Mouse (Mus musculus) midbrain, embryonic 14.5 days (tissue): ENCODE data around the gene D030056L22Rik. TPM values are rescaled to one million over a fixed set of nuclear protein-coding genes. Genes with fewer than 3 reads are reported as not detected.

Source experiments
- ATAC-seq: fragments of 200-750 bp; cut with Nextera tagmentation; 2 replicates; pipeline ENCODE4 v1.8.0; 2017; ENCODE audit warnings: moderate number of reproducible peaks, moderate library complexity; ENCODE audit not compliant: low FRiP score, low TSS enrichment
- DNase-seq: peaks from one replicate; pipeline ENCODE4 v3.0.0-alpha.2; 2015
- H3K27ac ChIP-seq: fragments of 300-500 bp; sonication (generic); replicated peaks from 2 replicates; pipeline ENCODE4 v1.5.1; 2014; ENCODE audit warnings: mild to moderate bottlenecking, low read depth, low read length, moderate library complexity
- H3K27me3 ChIP-seq: fragments of 300-500 bp; sonication (generic); 2 replicates; pipeline ENCODE4 v1.6.1; 2014; ENCODE audit warnings: low read length, control low read depth, mixed read lengths; ENCODE audit not compliant: control insufficient read depth, insufficient read depth
- H3K36me3 ChIP-seq: fragments of 300-500 bp; sonication (generic); 2 replicates; pipeline ENCODE4 v1.6.1; 2014; ENCODE audit warnings: low read length, control low read depth; ENCODE audit not compliant: control insufficient read depth, insufficient read depth
- H3K4me1 ChIP-seq: fragments of 300-500 bp; sonication (generic); 2 replicates; pipeline ENCODE4 v1.6.1; 2014; ENCODE audit warnings: mild to moderate bottlenecking, antibody characterized with exemption, low read length, control low read depth; ENCODE audit not compliant: control insufficient read depth, insufficient read depth
- H3K4me2 ChIP-seq: fragments of 300-500 bp; sonication (generic); 2 replicates; pipeline ENCODE4 v1.6.1; 2014; ENCODE audit warnings: mild to moderate bottlenecking, low read length, moderate library complexity
- H3K4me3 ChIP-seq: fragments of 300-500 bp; sonication (generic); replicated peaks from 2 replicates; pipeline ENCODE4 v1.5.1; 2014; ENCODE audit warnings: low read depth, low read length
- H3K9ac ChIP-seq: fragments of 300-500 bp; sonication (generic); replicated peaks from 2 replicates; pipeline ENCODE4 v1.6.1; 2014; ENCODE audit warnings: mild to moderate bottlenecking, low read length, moderate library complexity
- H3K9me3 ChIP-seq: fragments of 300-500 bp; sonication (generic); 2 replicates; pipeline ENCODE4 v1.6.1; 2016; ENCODE audit warnings: low read length, control low read depth, mixed read lengths; ENCODE audit not compliant: control insufficient read depth
- WGBS: fragments of 180-500 bp; shearing (Covaris S2); extraction: QIAGEN DNeasy Blood & Tissue Kit; methylation state at CpG from one replicate; pipeline ENCODE4 v1.1.7; 2014; 5-methylcytosine and 5-hydroxymethylcytosine counted together
- polyA plus RNA-seq: library from polyadenylated mRNA; unstranded; fragments of >200 nt; fragmentation: Nextera tagmentation; extraction: Ambion mirVana; gene quantifications from 2 replicates; pipeline ENCODE4 v1.2.1, GENCODE M21; 2014

D030056L22Rik gene
- polyA plus RNA-seq = 66.5 and 68.7 TPM in 2 replicates

GRCm38 (mm10) chr19:18712866-18713300 lies at the start of gene D030056L22Rik:
Gene D030056L22Rik (plus strand): TSS chr19:18713193.
- H3K27me3 ChIP-seq = no peaks in the 10 kb centered on the region
- ATAC-seq (peak; percentile 99), DNase-seq (peak; percentile 99)
- H3K36me3 ChIP-seq = no peaks in the 10 kb centered on the region
- H3K4me2 ChIP-seq = peak within 1 kb of the TSS; percentile 90
- peaks cover 14% of the 10 kb centered on the region for H3K4me1 ChIP-seq
- under 1% methylated on average over 49 of the region's 49 CpGs for WGBS
- peak within 1 kb of the TSS; percentile 80 for H3K4me3 ChIP-seq
- peak within 1 kb of the TSS; percentile 94 for H3K27ac ChIP-seq
- peak within 1 kb of the TSS; percentile 76 for H3K9ac ChIP-seq
- H3K9me3 ChIP-seq = no peaks in the 10 kb centered on the region

GRCm38 (mm10) chr19:18663904-18664303 lies 49.1 kb upstream of the D030056L22Rik start:
- no peaks in the 10 kb centered on the region for H3K9me3 ChIP-seq
- no peak for ATAC-seq
- no peak overlapping the region for H3K4me2 ChIP-seq
- no peak overlapping the region for H3K27ac ChIP-seq
- no peak overlapping the region for H3K4me3 ChIP-seq
- no peak for DNase-seq
- WGBS = 69% methylated on average over 2 of the region's 2 CpGs
- H3K4me1 ChIP-seq = no peaks in the 10 kb centered on the region
- H3K27me3 ChIP-seq = no peaks in the 10 kb centered on the region
- H3K9ac ChIP-seq = no peak overlapping the region
- no peaks in the 10 kb centered on the region for H3K36me3 ChIP-seq

GRCm38 (mm10) chr19:18666966-18667365 lies 46.0 kb upstream of the D030056L22Rik start:
- Histone ChIP-seq H3K9ac (no peak overlapping the region), H3K27me3 (no peaks in the 10 kb centered on the region), H3K27ac (no peak overlapping the region), H3K9me3 (no peaks in the 10 kb centered on the region), H3K4me2 (no peak overlapping the region), H3K4me3 (no peak overlapping the region), H3K36me3 (no peaks in the 10 kb centered on the region), H3K4me1 (peaks cover 3% of the 10 kb centered on the region)
- no peak for DNase-seq
- ATAC-seq = no peak
- WGBS = 75% methylated on average over 7 of the region's 7 CpGs

- no peak for ATAC-seq
- H3K4me3 ChIP-seq = no peak overlapping the region
- no peak overlapping the region for H3K9ac ChIP-seq
- 48% methylated on average over 7 of the region's 7 CpGs for WGBS
- H3K9me3 ChIP-seq = no peaks in the 10 kb centered on the region
- DNase-seq = no peak
- H3K36me3 ChIP-seq = no peaks in the 10 kb centered on the region
- H3K27ac ChIP-seq = no peak overlapping the region
- no peaks in the 10 kb centered on the region for H3K27me3 ChIP-seq
- no peak overlapping the region for H3K4me2 ChIP-seq
- H3K4me1 ChIP-seq = peaks cover 20% of the 10 kb centered on the region
These were observed 43.4 kb upstream of the D030056L22Rik start for GRCm38 (mm10) chr19:18669551-18669950.

- under 1% methylated on average over 42 of the region's 58 CpGs for WGBS
- H3K4me2 ChIP-seq = peak within 1 kb of the TSS; percentile 80
- ATAC-seq = peak; percentile 99
These were observed 42.4 kb upstream of the D030056L22Rik start, which contains the start of gene Carnmt1 for GRCm38 (mm10) chr19:18670608-18671007. Gene Carnmt1 (plus strand): TSS chr19:18670764.

GRCm38 (mm10) chr19:18671056-18671741 lies 41.8 kb upstream of the D030056L22Rik start:
- no peaks in the 10 kb centered on the region for H3K9me3 ChIP-seq
- no peaks in the 10 kb centered on the region for H3K27me3 ChIP-seq
- H3K9ac ChIP-seq = peak overlapping the region; percentile 77
- H3K4me3 ChIP-seq = peak overlapping the region; percentile 79
- peak; percentile 65 for ATAC-seq
- peaks cover 20% of the 10 kb centered on the region for H3K4me1 ChIP-seq
- H3K27ac ChIP-seq = peak overlapping the region; percentile 77
- H3K4me2 ChIP-seq = peak overlapping the region; percentile 80
- DNase-seq = peak; percentile 73
- under 1% methylated on average over 55 of the region's 64 CpGs for WGBS
- H3K36me3 ChIP-seq = no peaks in the 10 kb centered on the region

More at GRCm38 (mm10) chr19:18670608-18671007, 42.4 kb upstream of the D030056L22Rik start, which contains the start of gene Carnmt1:
- Histone ChIP-seq H3K27me3 (no peaks in the 10 kb centered on the region), H3K9ac (peak within 1 kb of the TSS; percentile 77), H3K4me1 (peaks cover 20% of the 10 kb centered on the region), H3K9me3 (no peaks in the 10 kb centered on the region), H3K4me3 (peak within 1 kb of the TSS; percentile 79), H3K36me3 (no peaks in the 10 kb centered on the region), H3K27ac (peak within 1 kb of the TSS; percentile 77)
- DNase-seq = peak; percentile 99

GRCm38 (mm10) chr19:18672498-18672897 lies 40.5 kb upstream of the D030056L22Rik start:
- H3K4me2 ChIP-seq = peak overlapping the region; percentile 80
- H3K27me3 ChIP-seq = no peaks in the 10 kb centered on the region
- H3K4me1 ChIP-seq = peaks cover 20% of the 10 kb centered on the region
- no peak overlapping the region for H3K9ac ChIP-seq
- H3K9me3 ChIP-seq = no peaks in the 10 kb centered on the region
- 65% methylated on average over 3 of the region's 3 CpGs for WGBS
- ATAC-seq (no peak), DNase-seq (peak; percentile 18)
- peak overlapping the region; percentile 79 for H3K4me3 ChIP-seq
- no peaks in the 10 kb centered on the region for H3K36me3 ChIP-seq
- no peak overlapping the region for H3K27ac ChIP-seq

- Histone ChIP-seq H3K9me3 (no peaks in the 10 kb centered on the region), H3K27ac (no peak overlapping the region), H3K36me3 (no peaks in the 10 kb centered on the region), H3K4me2 (peak overlapping the region; percentile 80), H3K27me3 (no peaks in the 10 kb centered on the region), H3K9ac (no peak overlapping the region; the same call in 1 of the 2 replicates), H3K4me3 (0 out of 2 replicates have a peak overlapping the region, but pooled peaks have one; percentile 5), H3K4me1 (peaks cover 20% of the 10 kb centered on the region)
- WGBS = 8% methylated on average over 4 of the region's 4 CpGs
- DNase-seq (no peak), ATAC-seq (no peak)
These were observed 39.9 kb upstream of the D030056L22Rik start for GRCm38 (mm10) chr19:18673116-18673515.

GRCm38 (mm10) chr19:18682142-18682541 lies 30.9 kb upstream of the D030056L22Rik start:
- Histone ChIP-seq H3K27me3 (no peaks in the 10 kb centered on the region), H3K4me2 (no peak overlapping the region), H3K4me1 (no peaks in the 10 kb centered on the region), H3K9me3 (no peaks in the 10 kb centered on the region), H3K27ac (no peak overlapping the region), H3K4me3 (no peak overlapping the region), H3K9ac (no peak overlapping the region), H3K36me3 (peaks cover 11% of the 10 kb centered on the region)
- WGBS = 76% methylated on average over 4 of the region's 4 CpGs
- ATAC-seq = no peak
- no peak for DNase-seq
